Mouse (Mus musculus): ENCODE results near the gene Ercc6.

DNA sequence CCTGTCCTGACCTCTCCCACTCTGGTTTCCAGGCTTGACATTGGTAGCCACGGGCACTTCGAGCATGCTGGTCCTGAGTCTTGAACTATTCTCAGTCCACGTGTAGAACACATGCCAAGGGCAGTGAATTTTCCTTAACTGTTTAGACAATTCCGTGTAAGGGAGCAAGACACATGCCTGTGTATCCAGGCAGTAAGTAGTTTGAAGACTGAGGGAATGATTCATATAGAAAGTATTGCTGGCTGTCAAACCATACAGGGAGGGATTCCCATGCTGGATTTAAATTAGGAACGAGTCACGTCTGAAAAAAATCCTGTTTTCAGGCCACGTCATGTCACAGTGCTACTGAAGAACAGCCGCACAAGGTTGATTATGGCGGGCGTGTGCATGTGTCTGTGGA lies 7.0 kb upstream of the Ercc6 start:
- TF ChIP-seq POLR2A (IDR thresholded peaks at IDR 0.05; ENCODE audit: extremely low read depth, insufficient read depth, low read length) (no peak), CTCF (IDR thresholded peaks at IDR 0.05; ENCODE audit: extremely low read depth, insufficient read depth, low read length) (no peak)
